Comparison of ENCODE assay signal across 9 mouse cellular contexts in the genomic region with DNA sequence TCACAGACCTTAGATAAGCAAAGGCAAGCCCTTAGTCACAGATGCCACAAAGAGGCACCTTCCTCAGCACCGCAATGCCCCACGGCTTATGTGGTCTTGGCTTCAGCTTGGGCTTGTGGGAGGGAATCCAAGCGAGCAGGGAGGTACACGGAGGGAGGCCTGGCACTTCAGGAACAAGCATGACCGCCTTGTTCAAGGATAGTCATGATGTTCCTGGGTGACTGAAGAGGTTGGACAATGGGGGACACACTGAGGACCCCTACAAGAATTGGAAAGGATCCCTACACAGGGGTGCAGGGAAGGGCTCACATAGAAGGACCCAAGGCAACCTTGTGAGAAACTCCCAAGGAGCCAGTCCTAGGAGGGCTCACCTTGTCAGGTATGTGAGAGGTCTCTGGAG. TPM values are rescaled to one million over a fixed set of nuclear protein-coding genes. Genes with fewer than 3 reads are reported as not detected.
DNase-seq lines count a peak whose midpoint lies in the region; ATAC-seq and TF ChIP-seq lines count a peak whose summit lies in the region.
"Had no signal": no experiment of that assay in that cellular context is flagged by ENCODE, and none has a peak within 500 bp of the region (broad histone marks: within the 10 kb centered on the region; RNA-seq: fewer than 3 reads in every experiment).

No protein-coding gene starts in this region.

- no peaks in the 10 kb centered on the region for H3K36me3 ChIP-seq in neural tube, embryonic 11.5 days (ENCODE audit: control insufficient read depth, insufficient read depth, low read length)
- H3K36me3 ChIP-seq in limb, embryonic 13.5 days: peaks cover 11% of the 10 kb centered on the region; the same call in 1 of the 2 replicates

- no peak for TF ChIP-seq POLR2A in cerebellum, adult 2 months (IDR thresholded peaks at IDR 0.05; ENCODE audit: borderline replicate concordance, insufficient read depth, low read length)

- no peak overlapping the region for H3K9ac ChIP-seq in neural tube, embryonic 11.5 days (ENCODE audit: low read length)
- peak overlapping the region; percentile 100 for H3K9ac ChIP-seq in limb, embryonic 13.5 days

- no peak overlapping the region for H3K4me3 ChIP-seq in cerebellum, adult 2 months (replicated peaks; ENCODE audit: insufficient read depth, low read depth, low read length)
- no peak overlapping the region for H3K4me3 ChIP-seq in neural tube, embryonic 11.5 days (ENCODE audit: low read depth, low read length)
- peak overlapping the region; percentile 99 for H3K4me3 ChIP-seq in limb, embryonic 13.5 days

- no peaks in the 10 kb centered on the region for H3K27me3 ChIP-seq in cerebellum, adult 2 months (ENCODE audit: control insufficient read depth, insufficient read depth, low read length)
- H3K27me3 ChIP-seq in neural tube, embryonic 11.5 days (ENCODE audit: control insufficient read depth, insufficient read depth, low read length): no peaks in the 10 kb centered on the region
- H3K27me3 ChIP-seq in limb, embryonic 13.5 days: no peaks in the 10 kb centered on the region

- peak overlapping the region; percentile 95 for H3K4me2 ChIP-seq in neural tube, embryonic 11.5 days (ENCODE audit: low read depth)
- peak overlapping the region; percentile 96 for H3K4me2 ChIP-seq in limb, embryonic 13.5 days (replicated peaks)

- H3K4me1 ChIP-seq in cerebellum, adult 2 months (ENCODE audit: control insufficient read depth, insufficient read depth, low read length): peaks cover 28% of the 10 kb centered on the region
- H3K4me1 ChIP-seq in neural tube, embryonic 11.5 days (ENCODE audit: control insufficient read depth, insufficient read depth, low read length): peaks cover 16% of the 10 kb centered on the region
- H3K4me1 ChIP-seq in limb, embryonic 13.5 days: peaks cover 37% of the 10 kb centered on the region

- WGBS in cerebellum, adult 2 months: 17% methylated on average over 5 of the region's 5 CpGs
- WGBS in neural tube, embryonic 11.5 days: 88% methylated on average over 5 of the region's 5 CpGs
- 86% methylated on average over 5 of the region's 5 CpGs for WGBS in limb, embryonic 13.5 days

- peak; percentile 43 to 49 for DNase-seq in cerebellum, adult 2 months
- DNase-seq in cerebellum, postnatal 4 days (ENCODE audit: low spot score in 2 of 2): no peak
- DNase-seq in neural tube, embryonic 11.5 days (ENCODE audit: low spot score): no peak
- DNase-seq in neural tube, embryonic 10.5 days (ENCODE audit: extremely low spot score, low spot score): no peak
- DNase-seq in retina, postnatal 1 day: no peak
- DNase-seq in right cerebral cortex, adult 18-20 months: no peak
- DNase-seq in gastrocnemius, postnatal 25 days: no peak
- DNase-seq: adrenal gland, postnatal 36 days had no signal

- no peaks in the 10 kb centered on the region for H3K9me3 ChIP-seq in neural tube, embryonic 11.5 days (ENCODE audit: control insufficient read depth, low read length)
- no peaks in the 10 kb centered on the region for H3K9me3 ChIP-seq in limb, embryonic 13.5 days

- TF ChIP-seq CTCF in cerebellum, adult 2 months (IDR thresholded peaks at IDR 0.05; ENCODE audit: borderline replicate concordance, insufficient read depth, low read depth, low read length): no peak

- no peak for ATAC-seq in neural tube, embryonic 11.5 days (ENCODE audit: insufficient read depth, low FRiP score, low TSS enrichment)
- peak; percentile 4; the same call in 1 of the 2 replicates for ATAC-seq in limb, embryonic 13.5 days (ENCODE audit: low FRiP score, low read depth)

- H3K27ac ChIP-seq in cerebellum, adult 2 months (ENCODE audit: insufficient read depth, low read length): no peak overlapping the region
- H3K27ac ChIP-seq in neural tube, embryonic 11.5 days (ENCODE audit: low read depth, low read length): no peak overlapping the region
- no peak overlapping the region for H3K27ac ChIP-seq in limb, embryonic 13.5 days

RNA-seq across cellular contexts. Expression of gene Mta1, which starts 1.0 kb away (rescaled TPM):
- 60.4 and 61.4 TPM in 2 replicates for polyA plus RNA-seq in cerebellum, adult 2 months (2012; rRNA removed)
- 21.5 and 21.9 TPM in 2 replicates for polyA plus RNA-seq in neural tube, embryonic 11.5 days (2014; fragmentation: Nextera tagmentation; extraction: Ambion mirVana)
- 17.8 and 18.7 TPM in 2 replicates for polyA plus RNA-seq in limb, embryonic 13.5 days (2015; fragmentation: Nextera tagmentation; extraction: Ambion mirVana)
- 10 to 100 TPM; 29.3 to 34.4 TPM for total RNA-seq in gastrocnemius, postnatal 25 days (2021)

RNA-seq across cellular contexts. Expression of gene Tex22, which starts 22.7 kb away (rescaled TPM):
- 0.25 and 0.30 TPM in 2 replicates for polyA plus RNA-seq in cerebellum, adult 2 months (2012; rRNA removed)
- not detected in 2 replicates for polyA plus RNA-seq in neural tube, embryonic 11.5 days (2014; fragmentation: Nextera tagmentation; extraction: Ambion mirVana)
- polyA plus RNA-seq in limb, embryonic 13.5 days (2015; fragmentation: Nextera tagmentation; extraction: Ambion mirVana): 0.14 TPM in 1 of 2 replicates, not detected in the other
- not detected for total RNA-seq in gastrocnemius, postnatal 25 days (2021)

RNA-seq across cellular contexts. Expression of gene Crip2, which starts 43.0 kb away (rescaled TPM):
- polyA plus RNA-seq in cerebellum, adult 2 months (2012; rRNA removed): 66.2 and 67.0 TPM in 2 replicates
- polyA plus RNA-seq in neural tube, embryonic 11.5 days (2014; fragmentation: Nextera tagmentation; extraction: Ambion mirVana): 198 and 211 TPM in 2 replicates
- polyA plus RNA-seq in limb, embryonic 13.5 days (2015; fragmentation: Nextera tagmentation; extraction: Ambion mirVana): 70.0 and 70.4 TPM in 2 replicates
- total RNA-seq in gastrocnemius, postnatal 25 days (2021): 10 to 100 TPM; 39.5 to 52.5 TPM

RNA-seq across cellular contexts. Expression of gene Crip1, which starts 49.1 kb away (rescaled TPM):
- polyA plus RNA-seq in cerebellum, adult 2 months (2012; rRNA removed): 44.5 and 55.5 TPM in 2 replicates
- 53.3 and 58.2 TPM in 2 replicates for polyA plus RNA-seq in neural tube, embryonic 11.5 days (2014; fragmentation: Nextera tagmentation; extraction: Ambion mirVana)
- polyA plus RNA-seq in limb, embryonic 13.5 days (2015; fragmentation: Nextera tagmentation; extraction: Ambion mirVana): 147 and 154 TPM in 2 replicates
- 100 to 1,000 TPM in 1 of 2 experiments, 10 to 100 TPM in 1; 90.0 to 150 TPM for total RNA-seq in gastrocnemius, postnatal 25 days (2021)

RNA-seq across cellular contexts. Expression of gene Tedc1, which starts 59.2 kb away (rescaled TPM):
- polyA plus RNA-seq in cerebellum, adult 2 months (2012; rRNA removed): 1.1 and 1.6 TPM in 2 replicates
- polyA plus RNA-seq in neural tube, embryonic 11.5 days (2014; fragmentation: Nextera tagmentation; extraction: Ambion mirVana): 30.6 and 36.0 TPM in 2 replicates
- polyA plus RNA-seq in limb, embryonic 13.5 days (2015; fragmentation: Nextera tagmentation; extraction: Ambion mirVana): 35.5 and 36.6 TPM in 2 replicates
- under 1 TPM; 0.46 to 0.54 TPM for total RNA-seq in gastrocnemius, postnatal 25 days (2021)

Comparison
In these comparisons a context has a peak if more than half of its experiments do, and no peak if none do; other contexts are left out.
1. DNase-seq: peak in cerebellum, adult 2 months (2 of 2); none in cerebellum, postnatal 4 days (0 of 2), neural tube, embryonic 11.5 days (single experiment), neural tube, embryonic 10.5 days (single experiment), retina, postnatal 1 day (single experiment), right cerebral cortex, adult 18-20 months (single experiment) and gastrocnemius, postnatal 25 days (single experiment).